Mouse (Mus musculus) stomach, postnatal 0 days (tissue): ENCODE results near the gene Acss1.

ENCODE experiments used
- CTCF ChIP-seq: IDR thresholded peaks from 2 replicates; pipeline ENCODE4 v1.5.1; 2016; ENCODE audit warnings: antibody characterized with exemption, low read depth, mild to moderate bottlenecking, moderate library complexity
- EP300 ChIP-seq: optimal IDR thresholded peaks from 2 replicates; pipeline ENCODE3; 2016; ENCODE audit warnings: antibody characterized with exemption

DNA sequence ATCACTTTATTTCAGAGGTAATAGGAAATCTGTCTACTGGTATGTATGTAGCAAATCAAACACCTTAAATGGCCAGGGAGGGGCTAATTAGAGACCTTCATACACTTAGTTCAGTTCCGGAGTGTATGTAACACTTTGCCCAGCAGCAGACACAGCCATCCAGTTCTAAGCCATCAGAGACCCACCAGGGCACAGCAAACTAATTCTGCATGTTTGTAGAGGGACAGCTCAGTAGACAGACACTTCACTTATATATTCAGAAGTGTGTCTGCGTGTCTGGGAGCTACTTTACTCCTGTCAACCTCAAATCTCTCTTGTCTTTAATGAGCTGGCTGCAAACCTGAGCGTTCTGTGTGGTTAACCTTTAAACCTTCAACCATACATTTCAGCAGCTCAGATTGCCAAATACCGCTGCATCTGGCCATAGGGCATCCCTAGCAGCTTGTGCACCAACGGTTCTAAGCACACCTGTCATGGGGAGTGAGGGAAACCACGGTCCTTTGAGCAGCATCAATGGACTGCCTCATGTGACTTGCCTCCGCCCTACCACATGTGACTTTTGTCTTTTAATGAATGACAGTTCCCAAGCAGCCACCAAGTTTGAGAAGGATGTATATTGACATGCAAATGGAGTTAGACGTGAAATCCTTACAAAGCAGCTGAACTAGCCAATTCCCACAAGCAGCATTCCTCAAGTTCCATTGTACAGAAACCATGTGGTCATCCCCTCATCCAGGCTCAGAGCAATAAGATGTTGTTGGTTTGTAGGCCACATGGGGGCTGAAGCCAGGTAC is 11.1 kb downstream of the Acss1 start:
- TF ChIP-seq CTCF (no peak), EP300 (no peak)
